16 mouse cellular contexts compared by ENCODE assay signal in genomic region chr10:78442292-78442691, GRCm38 (mm10).
"Had no signal": no experiment of that assay in that cellular context is flagged by ENCODE, and none has a peak within 500 bp of the region (broad histone marks: within the 10 kb centered on the region; RNA-seq: fewer than 3 reads in every experiment).

No protein-coding gene starts in this region.

- H3K9ac ChIP-seq: neural tube, embryonic 13.5 days; neural tube, embryonic 15.5 days; stomach, embryonic 15.5 days had no signal

- H3K27me3 ChIP-seq: neural tube, embryonic 13.5 days; neural tube, embryonic 15.5 days; stomach, embryonic 15.5 days had no signal

- H3K4me1 ChIP-seq: neural tube, embryonic 13.5 days; neural tube, embryonic 15.5 days; stomach, embryonic 15.5 days had no signal

- H3K4me3 ChIP-seq: neural tube, embryonic 13.5 days; neural tube, embryonic 15.5 days; stomach, embryonic 15.5 days had no signal

- H3K4me2 ChIP-seq: neural tube, embryonic 13.5 days; neural tube, embryonic 15.5 days; stomach, embryonic 15.5 days had no signal

- H3K9me3 ChIP-seq: neural tube, embryonic 13.5 days; neural tube, embryonic 15.5 days; stomach, embryonic 15.5 days had no signal

- DNase-seq: retina, postnatal 1 day; right cerebral cortex, adult 18-20 months; right cerebral cortex, postnatal 14 days; right cerebral cortex, postnatal 25 days; right cerebral cortex, postnatal 4 days; spleen, adult 18-20 months; thymus, adult 18-20 months; thymus, adult 2 months; thymus, postnatal 14 days; thymus, postnatal 25 days; thymus, postnatal 36 days; thymus, postnatal 4 days had no signal

- H3K27ac ChIP-seq: neural tube, embryonic 13.5 days; neural tube, embryonic 15.5 days; stomach, embryonic 15.5 days; stomach, postnatal 0 days had no signal

- H3K36me3 ChIP-seq: stomach, embryonic 15.5 days had no signal
